Mouse (Mus musculus): ENCODE results near the gene Gm3486. TPM values are rescaled to one million over a fixed set of nuclear protein-coding genes. Genes with fewer than 3 reads are reported as not detected.
"Not testable (repeated sequence)": the region's sequence is repeated elsewhere in the genome, so short reads cannot be mapped to it uniquely, and the experiment has no call there.

Gene Gm3486
- not detected in 2 replicates for polyA plus RNA-seq (2016; fragmentation: Nextera tagmentation; extraction: Ambion mirVana)

DNA sequence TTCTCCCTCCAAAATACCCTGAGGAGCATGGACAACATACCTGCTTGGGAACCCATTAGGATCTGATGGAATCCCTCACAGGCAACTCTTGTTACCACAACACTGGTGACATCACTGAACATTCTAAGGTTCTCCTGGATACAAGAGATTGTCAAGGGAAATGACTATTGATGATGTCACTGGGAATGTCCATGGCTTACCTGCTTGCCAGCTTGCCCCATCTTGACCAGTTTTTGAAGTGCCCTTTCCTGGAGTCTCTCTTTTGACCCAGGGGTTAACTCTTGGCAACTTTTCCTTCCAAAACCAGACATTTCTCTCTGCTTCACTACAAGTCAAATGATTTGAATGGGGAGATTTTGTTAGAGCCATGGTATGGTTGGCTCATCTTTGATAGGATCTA is at the start of gene Gm3486:
Gene Gm3486 (minus strand): TSS at position 101 of the 400 bp plus-strand sequence.
- not testable (repeated sequence) for H3K9me3 ChIP-seq; H3K4me2 ChIP-seq; H3K4me1 ChIP-seq; H3K36me3 ChIP-seq (replicated peaks); H3K4me3 ChIP-seq (replicated peaks); ATAC-seq (ENCODE audit: low FRiP score); H3K9ac ChIP-seq; H3K27me3 ChIP-seq; H3K27ac ChIP-seq

DNA sequence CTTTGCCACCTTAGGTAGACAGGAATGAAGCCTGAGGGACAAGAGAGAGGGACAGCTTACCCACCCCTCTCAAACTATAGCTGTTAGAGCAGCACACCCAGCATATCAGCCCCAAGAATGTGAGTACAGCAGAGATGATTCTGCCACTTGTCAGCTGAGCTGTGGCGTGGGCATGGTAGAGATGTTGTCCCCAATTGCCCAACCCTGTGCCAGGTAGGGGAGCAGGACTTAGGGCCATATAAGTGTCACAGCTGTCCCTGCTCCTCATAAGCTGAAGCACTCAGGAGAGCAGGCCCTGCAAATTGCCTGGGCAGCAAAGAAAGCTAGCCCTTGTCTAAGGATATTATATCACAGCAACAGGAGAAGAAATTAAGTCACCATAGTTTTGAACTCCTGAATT is 35.4 kb upstream of the Gm3486 start:
- 83% methylated on average over 1 of the region's 1 CpGs for WGBS
- not testable (repeated sequence) for H3K4me1 ChIP-seq; H3K4me3 ChIP-seq (replicated peaks); H3K4me2 ChIP-seq; H3K36me3 ChIP-seq (replicated peaks); H3K9me3 ChIP-seq; H3K9ac ChIP-seq; ATAC-seq (ENCODE audit: low FRiP score); H3K27ac ChIP-seq; H3K27me3 ChIP-seq

DNA sequence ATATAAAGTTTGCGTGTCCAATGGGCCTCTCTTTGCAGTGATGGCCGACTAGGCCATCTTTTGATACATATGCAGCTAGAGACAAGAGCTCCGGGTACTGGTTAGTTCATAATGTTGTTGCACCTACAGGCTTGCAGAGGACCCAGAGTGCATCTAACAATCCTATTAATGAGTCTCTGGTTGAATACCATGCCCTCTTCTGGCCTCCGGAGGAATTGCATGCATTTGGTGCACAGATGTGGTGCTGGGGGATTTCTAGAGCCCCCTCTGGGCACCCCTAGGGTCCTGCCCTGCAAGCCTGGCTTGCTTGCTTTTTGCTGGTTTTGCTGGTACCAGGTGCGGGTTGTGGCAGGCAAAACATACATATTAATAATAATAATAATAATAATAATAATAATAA is 31.4 kb upstream of the Gm3486 start:
- not testable (repeated sequence) for H3K27ac ChIP-seq; H3K4me3 ChIP-seq (replicated peaks); H3K4me2 ChIP-seq; H3K9ac ChIP-seq; H3K36me3 ChIP-seq (replicated peaks); H3K27me3 ChIP-seq; H3K9me3 ChIP-seq; H3K4me1 ChIP-seq; ATAC-seq (ENCODE audit: low FRiP score)
- WGBS, result 70% methylated on average over 5 of the region's 5 CpGs

DNA sequence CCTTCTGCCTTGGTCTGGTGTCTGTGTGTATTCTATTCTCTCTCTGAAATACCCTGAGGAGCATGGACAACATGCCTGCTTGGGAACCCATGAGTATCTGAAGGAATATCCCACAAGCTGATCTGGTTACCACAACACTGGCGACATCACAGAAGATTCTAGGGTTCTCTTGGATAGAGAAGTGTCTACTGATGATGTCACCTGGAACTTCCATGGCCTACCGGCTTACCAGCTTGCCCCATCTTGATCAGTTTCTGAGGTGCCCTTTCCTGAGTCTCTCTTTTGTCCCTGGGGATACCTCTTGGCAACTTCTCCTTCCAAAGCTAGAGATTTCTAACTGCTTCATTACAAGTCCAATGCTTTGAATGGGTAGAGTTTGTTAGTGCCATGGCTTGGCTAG is 35.9 kb downstream of the Gm3486 start, which contains the start of gene Gm7954:
Gene Gm7954 (minus strand): TSS at position 101 of the 400 bp plus-strand sequence.
- not testable (repeated sequence) for H3K27ac ChIP-seq; H3K9me3 ChIP-seq; H3K9ac ChIP-seq; H3K4me1 ChIP-seq; ATAC-seq (ENCODE audit: low FRiP score); H3K27me3 ChIP-seq; H3K36me3 ChIP-seq (replicated peaks); H3K4me3 ChIP-seq (replicated peaks); H3K4me2 ChIP-seq
- WGBS, result no CpG with 5 or more reads among the region's 2 CpGs

Other genes starting within 250 kb of the Gm3486 start
- gene Gm2832, start 210.7 kb downstream of the Gm3486 start, polyA plus RNA-seq (2016; fragmentation: Nextera tagmentation; extraction: Ambion mirVana), result not detected in 2 replicates
- gene Gm5798, start 140.9 kb downstream of the Gm3486 start, polyA plus RNA-seq (2016; fragmentation: Nextera tagmentation; extraction: Ambion mirVana), result not detected in 2 replicates
- gene Gm7945, start 103.1 kb downstream of the Gm3486 start, polyA plus RNA-seq (2016; fragmentation: Nextera tagmentation; extraction: Ambion mirVana), result not detected in 2 replicates
- gene Gm6482, start 81.2 kb downstream of the Gm3486 start, polyA plus RNA-seq (2016; fragmentation: Nextera tagmentation; extraction: Ambion mirVana), result not detected in 2 replicates
- not detected in 2 replicates for gene Gm7954, start 36.0 kb downstream of the Gm3486 start, polyA plus RNA-seq (2016; fragmentation: Nextera tagmentation; extraction: Ambion mirVana)
- gene Gm7970, start 66.1 kb upstream of the Gm3486 start, polyA plus RNA-seq (2016; fragmentation: Nextera tagmentation; extraction: Ambion mirVana), result not detected in 2 replicates
- not detected in 2 replicates for gene 1700049E17Rik2, start 83.7 kb upstream of the Gm3486 start, polyA plus RNA-seq (2016; fragmentation: Nextera tagmentation; extraction: Ambion mirVana)
- not detected in 2 replicates for gene Gm3072, start 135.1 kb upstream of the Gm3486 start, polyA plus RNA-seq (2016; fragmentation: Nextera tagmentation; extraction: Ambion mirVana)
- gene Gm3676, start 157.0 kb upstream of the Gm3486 start, polyA plus RNA-seq (2016; fragmentation: Nextera tagmentation; extraction: Ambion mirVana), result not detected in 2 replicates
- not detected in 2 replicates for gene Gm8068, start 212.4 kb upstream of the Gm3486 start, polyA plus RNA-seq (2016; fragmentation: Nextera tagmentation; extraction: Ambion mirVana)

Data from forebrain, embryonic 12.5 days (tissue).